Mouse (Mus musculus): ENCODE data around the gene Tlx2. TPM values are rescaled to one million over a fixed set of nuclear protein-coding genes. Genes with fewer than 3 reads are reported as not detected.

Gene Tlx2
- total RNA-seq, 2 experiments from 2014 or later, result not detected

GRCm38 (mm10) chr6:83108762-83109668 is 38.9 kb upstream of the Tlx2 start, which contains the start of gene Mrpl53:
TSS of gene Mrpl53 (plus strand) at chr6:83109040.
- Histone ChIP-seq H3K27ac (peak within 1 kb of the TSS; percentile 94), H3K4me3 (peak within 1 kb of the TSS; percentile 98)
- intact Hi-C loops (cut with DNase I), result loop anchor here (2.0 kb wide), 1 partner anchor 34 kb away; no protein-coding TSS in a partner anchor
- peak; percentile 82 to 84 for DNase-seq (ENCODE audit: extremely low spot score in 1 of 2, low spot score in 2 of 2)
- TF ChIP-seq CTCF (IDR thresholded peaks at IDR 0.05), result no peak; the same call in 1 of the 2 replicates

GRCm38 (mm10) chr6:83107566-83108400 is 37.7 kb upstream of the Tlx2 start:
- Histone ChIP-seq H3K27ac (peak overlapping the region; percentile 94), H3K4me3 (peak overlapping the region; percentile 98)
- peak; percentile 71 for DNase-seq (ENCODE audit: extremely low spot score in 1 of 2, low spot score in 2 of 2)
- TF ChIP-seq CTCF (IDR thresholded peaks at IDR 0.05), result peak; percentile 81
- intact Hi-C loops (cut with DNase I), result loop anchor here (2.0 kb wide), 1 partner anchor 35 kb away; no protein-coding TSS in a partner anchor

GRCm38 (mm10) chr6:83104158-83104557 is 34.1 kb upstream of the Tlx2 start:
- intact Hi-C loops (cut with DNase I), result no loop called here
- H3K27ac ChIP-seq, result no peak overlapping the region
- DNase-seq (ENCODE audit: extremely low spot score in 1 of 2, low spot score in 2 of 2), result no peak
- no peak for TF ChIP-seq CTCF (IDR thresholded peaks at IDR 0.05)
- H3K4me3 ChIP-seq, result no peak overlapping the region

- Histone ChIP-seq H3K4me3 (peak overlapping the region; percentile 72), H3K27ac (peak overlapping the region; percentile 40; the same call in 1 of the 2 replicates)
- no peak for TF ChIP-seq CTCF (IDR thresholded peaks at IDR 0.05)
- intact Hi-C loops (cut with DNase I), result no loop called here
- DNase-seq (ENCODE audit: extremely low spot score in 1 of 2, low spot score in 2 of 2), result no peak
These were observed 33.1 kb upstream of the Tlx2 start for GRCm38 (mm10) chr6:83103130-83103650.

GRCm38 (mm10) chr6:83101688-83102556 is 31.8 kb upstream of the Tlx2 start:
- peak overlapping the region; percentile 90 for H3K27ac ChIP-seq
- DNase-seq (ENCODE audit: extremely low spot score in 1 of 2, low spot score in 2 of 2), result peak; percentile 62 to 64
- TF ChIP-seq CTCF (IDR thresholded peaks at IDR 0.05), result peak; percentile 51
- intact Hi-C loops (cut with DNase I), result loop anchor here (1.0 to 2.0 kb wide), 3 partner anchors 23 to 106 kb away; partner anchors contain the start of gene Aup1
- peak overlapping the region; percentile 72 for H3K4me3 ChIP-seq

- TF ChIP-seq CTCF (IDR thresholded peaks at IDR 0.05), result peak; percentile 49
- Histone ChIP-seq H3K27ac (peak within 1 kb of the TSS; percentile 90), H3K4me3 (peak within 1 kb of the TSS; percentile 72)
- peak; percentile 80 to 86 for DNase-seq (ENCODE audit: extremely low spot score in 1 of 2, low spot score in 2 of 2)
- intact Hi-C loops (cut with DNase I), result loop anchor here (1.0 to 2.0 kb wide), 3 partner anchors 23 to 105 kb away; partner anchors contain the start of gene Aup1
These were observed 31.2 kb upstream of the Tlx2 start, which contains the start of the genes Ccdc142 and Gm42688 for GRCm38 (mm10) chr6:83101316-83101687. TSS of gene Ccdc142 (plus strand) at chr6:83101601. TSS of gene Gm42688 (plus strand) at chr6:83101617.

GRCm38 (mm10) chr6:83098411-83098810 is 28.3 kb upstream of the Tlx2 start:
- Histone ChIP-seq H3K4me3 (no peak overlapping the region), H3K27ac (no peak overlapping the region)
- intact Hi-C loops (cut with DNase I), result no loop called here
- no peak for TF ChIP-seq CTCF (IDR thresholded peaks at IDR 0.05)
- no peak for DNase-seq (ENCODE audit: extremely low spot score in 1 of 2, low spot score in 2 of 2)

GRCm38 (mm10) chr6:83095968-83096367 is 25.9 kb upstream of the Tlx2 start:
- intact Hi-C loops (cut with DNase I), result no loop called here
- DNase-seq (ENCODE audit: extremely low spot score in 1 of 2, low spot score in 2 of 2), result no peak
- no peak overlapping the region for H3K4me3 ChIP-seq
- H3K27ac ChIP-seq, result no peak overlapping the region
- TF ChIP-seq CTCF (IDR thresholded peaks at IDR 0.05), result no peak

GRCm38 (mm10) chr6:83092416-83093127 is 22.5 kb upstream of the Tlx2 start:
- intact Hi-C loops (cut with DNase I), result no loop called here
- no peak overlapping the region for H3K27ac ChIP-seq
- no peak for TF ChIP-seq CTCF (IDR thresholded peaks at IDR 0.05)
- DNase-seq (ENCODE audit: extremely low spot score in 1 of 2, low spot score in 2 of 2), result no peak
- no peak overlapping the region for H3K4me3 ChIP-seq

- no peak for TF ChIP-seq CTCF (IDR thresholded peaks at IDR 0.05)
- Histone ChIP-seq H3K27ac (no peak overlapping the region), H3K4me3 (peak overlapping the region; percentile 23; the same call in 1 of the 2 replicates)
- no peak for DNase-seq (ENCODE audit: extremely low spot score in 1 of 2, low spot score in 2 of 2)
- intact Hi-C loops (cut with DNase I), result no loop called here
These were observed 17.8 kb upstream of the Tlx2 start for GRCm38 (mm10) chr6:83087926-83088260.
